Mouse (Mus musculus): ENCODE measurements around the gene Dzank1. TPM values are rescaled to one million over a fixed set of nuclear protein-coding genes. Genes with fewer than 3 reads are reported as not detected.

Gene Dzank1
- total and polyA plus RNA-seq, 2 experiments from 2014 or later: 9.2 to 15.0 TPM

- Histone ChIP-seq H3K36me3 (ENCODE audit: insufficient read depth) (peaks cover 11% of the 10 kb centered on the region), H3K4me2 (ENCODE audit: low read depth) (peak overlapping the region; percentile 65), H3K4me3 (ENCODE audit: low read depth, low read length) (peak overlapping the region; percentile 98), H3K9me3 (ENCODE audit: low read length) (no peaks in the 10 kb centered on the region), H3K27ac (ENCODE audit: low read depth, low read length) (no peak overlapping the region), H3K4me1 (ENCODE audit: insufficient read depth) (peaks cover 9% of the 10 kb centered on the region), H3K9ac (peak overlapping the region; percentile 90; the same call in 1 of the 2 replicates), H3K27me3 (ENCODE audit: insufficient read depth, low read length) (no peaks in the 10 kb centered on the region; the same call in 1 of the 2 replicates)
- DNase-seq: no peak
- ATAC-seq: no peak
- 45% methylated on average over 10 of the region's 10 CpGs for WGBS
- no peak for TF ChIP-seq CTCF (IDR thresholded peaks at IDR 0.05; ENCODE audit: low read depth)
Observed at GRCm38 (mm10) chr2:144525856-144526255, 1.4 kb downstream of the Dzank1 start.

DNA sequence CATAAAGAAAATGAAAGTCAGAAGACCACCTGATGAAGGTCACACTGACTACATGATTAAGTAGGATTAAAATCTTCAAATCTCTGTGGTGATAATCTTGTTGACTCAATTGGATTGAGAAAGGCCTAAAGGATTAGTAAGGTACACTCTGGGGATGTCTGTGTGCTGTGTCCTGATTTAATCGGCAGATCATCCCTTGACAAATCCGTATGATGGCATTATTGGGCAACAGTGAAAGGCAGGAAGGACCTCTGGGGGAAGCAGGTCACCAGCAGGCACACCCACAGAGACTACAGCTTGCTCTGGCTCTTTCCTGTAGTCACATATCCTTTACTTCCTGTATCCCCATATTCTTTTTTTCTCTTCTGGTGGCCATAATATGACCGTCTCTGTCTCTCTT is 7.4 kb downstream of the Dzank1 start:
- 70% methylated on average over 3 of the region's 3 CpGs for WGBS
- no peaks in the 10 kb centered on the region for H3K9me3 ChIP-seq (ENCODE audit: low read length)
- DNase-seq: no peak
- H3K4me2 ChIP-seq (ENCODE audit: low read depth): no peak overlapping the region
- no peak overlapping the region for H3K27ac ChIP-seq (ENCODE audit: low read depth, low read length)
- peaks cover 25% of the 10 kb centered on the region for H3K36me3 ChIP-seq (ENCODE audit: insufficient read depth)
- TF ChIP-seq CTCF (IDR thresholded peaks at IDR 0.05; ENCODE audit: low read depth): no peak
- H3K4me3 ChIP-seq (ENCODE audit: low read depth, low read length): no peak overlapping the region
- no peak for ATAC-seq
- H3K9ac ChIP-seq: no peak overlapping the region
- H3K27me3 ChIP-seq (ENCODE audit: insufficient read depth, low read length): no peaks in the 10 kb centered on the region
- H3K4me1 ChIP-seq (ENCODE audit: insufficient read depth): no peaks in the 10 kb centered on the region

GRCm38 (mm10) chr2:144514619-144515018 is 12.6 kb downstream of the Dzank1 start:
- ATAC-seq: no peak
- no peak overlapping the region for H3K4me3 ChIP-seq (ENCODE audit: low read depth, low read length)

GRCm38 (mm10) chr2:144502134-144502533 is 25.1 kb downstream of the Dzank1 start:
- ATAC-seq (no peak), DNase-seq (no peak)
- WGBS: 86% methylated on average over 6 of the region's 6 CpGs
- no peak overlapping the region for H3K4me3 ChIP-seq (ENCODE audit: low read depth, low read length)
- H3K9me3 ChIP-seq (ENCODE audit: low read length): no peaks in the 10 kb centered on the region
- no peaks in the 10 kb centered on the region for H3K4me1 ChIP-seq (ENCODE audit: insufficient read depth)
- H3K27me3 ChIP-seq (ENCODE audit: insufficient read depth, low read length): no peaks in the 10 kb centered on the region
- H3K27ac ChIP-seq (ENCODE audit: low read depth, low read length): no peak overlapping the region
- H3K9ac ChIP-seq: no peak overlapping the region
- no peak for TF ChIP-seq CTCF (IDR thresholded peaks at IDR 0.05; ENCODE audit: low read depth)
- peaks cover 48% of the 10 kb centered on the region for H3K36me3 ChIP-seq (ENCODE audit: insufficient read depth)
- no peak overlapping the region for H3K4me2 ChIP-seq (ENCODE audit: low read depth)

More at GRCm38 (mm10) chr2:144514619-144515018, 12.6 kb downstream of the Dzank1 start:
- peaks cover 15% of the 10 kb centered on the region for H3K36me3 ChIP-seq (ENCODE audit: insufficient read depth)
- TF ChIP-seq CTCF (IDR thresholded peaks at IDR 0.05; ENCODE audit: low read depth): no peak
- no peaks in the 10 kb centered on the region for H3K27me3 ChIP-seq (ENCODE audit: insufficient read depth, low read length)
- 83% methylated on average over 3 of the region's 3 CpGs for WGBS
- H3K27ac ChIP-seq (ENCODE audit: low read depth, low read length): no peak overlapping the region
- no peak for DNase-seq
- H3K4me1 ChIP-seq (ENCODE audit: insufficient read depth): no peaks in the 10 kb centered on the region
- no peaks in the 10 kb centered on the region for H3K9me3 ChIP-seq (ENCODE audit: low read length)
- no peak overlapping the region for H3K9ac ChIP-seq
- no peak overlapping the region for H3K4me2 ChIP-seq (ENCODE audit: low read depth)

DNA sequence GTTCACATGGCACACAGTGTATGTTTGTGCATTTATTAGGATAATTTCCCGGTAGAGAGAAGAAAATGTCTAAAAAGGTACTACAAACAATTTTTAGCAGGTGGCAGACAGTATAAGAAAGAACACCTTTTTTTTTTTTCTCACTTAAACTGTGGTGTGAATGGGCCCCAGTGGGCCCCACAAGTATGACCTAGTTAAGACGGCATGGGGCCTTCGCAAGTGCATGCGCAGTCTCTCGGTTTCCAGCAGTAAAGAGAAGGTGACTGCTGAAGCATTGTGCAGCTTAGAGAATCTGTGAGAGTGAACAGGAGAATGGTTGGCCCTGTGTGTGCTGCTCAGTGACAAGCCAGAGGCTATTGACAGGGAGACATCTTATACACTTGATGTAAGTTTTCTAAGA is 37.9 kb downstream of the Dzank1 start:
- peaks cover 26% of the 10 kb centered on the region for H3K36me3 ChIP-seq (ENCODE audit: insufficient read depth)
- 83% methylated on average over 5 of the region's 5 CpGs for WGBS
- H3K27me3 ChIP-seq (ENCODE audit: insufficient read depth, low read length): no peaks in the 10 kb centered on the region
- DNase-seq (no peak), ATAC-seq (no peak)
- no peak overlapping the region for H3K4me3 ChIP-seq (ENCODE audit: low read depth, low read length)
- TF ChIP-seq CTCF (IDR thresholded peaks at IDR 0.05; ENCODE audit: low read depth): no peak
- H3K9ac ChIP-seq: no peak overlapping the region
- H3K4me1 ChIP-seq (ENCODE audit: insufficient read depth): no peaks in the 10 kb centered on the region
- no peak overlapping the region for H3K4me2 ChIP-seq (ENCODE audit: low read depth)
- H3K9me3 ChIP-seq (ENCODE audit: low read length): no peaks in the 10 kb centered on the region
- no peak overlapping the region for H3K27ac ChIP-seq (ENCODE audit: low read depth, low read length)

DNA sequence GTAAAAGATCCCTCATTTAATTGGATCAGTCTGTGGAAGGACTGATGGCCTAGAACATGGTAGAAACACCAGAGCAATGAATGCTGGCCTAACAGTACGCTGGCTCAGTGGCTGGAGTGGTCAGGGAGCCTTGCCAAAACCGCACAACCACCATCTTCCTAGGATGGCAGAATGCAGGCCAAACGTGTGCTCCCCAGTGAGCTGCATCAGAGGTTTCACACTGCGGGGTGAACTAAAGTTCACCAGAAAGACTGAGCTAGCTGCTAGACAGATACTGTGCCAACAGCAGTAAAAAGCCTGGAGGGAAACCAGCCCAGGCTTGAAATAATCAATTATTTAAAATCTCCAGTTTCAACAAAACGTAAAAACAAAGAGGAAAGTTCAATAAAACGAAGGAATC is 39.7 kb downstream of the Dzank1 start:
- no peak for TF ChIP-seq CTCF (IDR thresholded peaks at IDR 0.05; ENCODE audit: low read depth)
- no peaks in the 10 kb centered on the region for H3K9me3 ChIP-seq (ENCODE audit: low read length)
- WGBS: 62% methylated on average over 6 of the region's 6 CpGs
- H3K9ac ChIP-seq: no peak overlapping the region
- H3K4me2 ChIP-seq (ENCODE audit: low read depth): no peak overlapping the region
- DNase-seq: no peak
- H3K36me3 ChIP-seq (ENCODE audit: insufficient read depth): peaks cover 26% of the 10 kb centered on the region
- H3K4me1 ChIP-seq (ENCODE audit: insufficient read depth): no peaks in the 10 kb centered on the region
- H3K27ac ChIP-seq (ENCODE audit: low read depth, low read length): no peak overlapping the region
- no peak for ATAC-seq
- no peaks in the 10 kb centered on the region for H3K27me3 ChIP-seq (ENCODE audit: insufficient read depth, low read length)
- no peak overlapping the region for H3K4me3 ChIP-seq (ENCODE audit: low read depth, low read length)

DNA sequence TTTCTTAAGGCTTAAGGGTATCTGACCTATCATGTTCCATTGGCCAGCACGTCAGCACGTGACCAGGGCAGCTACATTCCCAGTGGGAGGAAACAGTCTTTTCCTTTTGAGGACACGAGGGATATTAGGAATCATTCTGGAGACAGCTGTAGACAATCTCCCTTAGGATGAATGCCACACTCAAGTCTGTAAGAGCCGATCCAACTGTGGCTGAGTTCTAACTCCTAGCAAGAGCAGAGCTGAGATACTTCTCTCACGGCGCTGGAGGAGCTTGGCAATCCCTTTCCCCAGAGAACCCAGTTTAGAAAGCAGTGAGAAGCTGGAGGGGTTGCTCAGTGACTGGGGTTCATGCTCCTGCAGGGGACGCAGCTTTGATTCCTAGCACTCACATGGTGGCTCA is 41.8 kb downstream of the Dzank1 start:
- DNase-seq (no peak), ATAC-seq (no peak)
- Histone ChIP-seq H3K4me1 (ENCODE audit: insufficient read depth) (no peaks in the 10 kb centered on the region), H3K9ac (no peak overlapping the region), H3K27me3 (ENCODE audit: insufficient read depth, low read length) (no peaks in the 10 kb centered on the region), H3K4me2 (ENCODE audit: low read depth) (no peak overlapping the region), H3K36me3 (ENCODE audit: insufficient read depth) (peaks cover 38% of the 10 kb centered on the region), H3K27ac (ENCODE audit: low read depth, low read length) (no peak overlapping the region), H3K9me3 (ENCODE audit: low read length) (no peaks in the 10 kb centered on the region), H3K4me3 (ENCODE audit: low read depth, low read length) (no peak overlapping the region)
- WGBS: 88% methylated on average over 7 of the region's 7 CpGs
- TF ChIP-seq CTCF (IDR thresholded peaks at IDR 0.05; ENCODE audit: low read depth): no peak
